Mouse (Mus musculus) spleen, adult 2 months (tissue): ENCODE data around the gene Slc20a1. TPM values are rescaled to one million over a fixed set of nuclear protein-coding genes. Genes with fewer than 3 reads are reported as not detected.

Experiments used
- DNase-seq, 2 experiments: peaks; one replicate each; pipeline versions ENCODE4 v3.0.0 to v3.0.0-alpha.2; 2012 to 2021; ENCODE audit warnings: low spot score in 2 of 2, low read depth in 1 of 2
- H3K27ac ChIP-seq: fragments of 200-500 bp; 2 replicates; pipeline ENCODE4 v1.5.1; 2012; ENCODE audit warnings: low read length, inconsistent platforms; ENCODE audit not compliant: insufficient read depth
- H3K27me3 ChIP-seq: fragments of 200-500 bp; 2 replicates; pipeline ENCODE4 v1.6.1; 2012; ENCODE audit warnings: mild to moderate bottlenecking, moderate library complexity, low read length, inconsistent platforms; ENCODE audit not compliant: control insufficient read depth, insufficient read depth
- H3K36me3 ChIP-seq: fragments of 200-500 bp; 2 replicates; pipeline ENCODE4 v1.6.1; 2012; ENCODE audit warnings: mild to moderate bottlenecking, low read length, inconsistent platforms; ENCODE audit not compliant: control insufficient read depth, insufficient read depth
- H3K4me1 ChIP-seq: fragments of 200-500 bp; 2 replicates; pipeline ENCODE4 v1.6.1; 2011; ENCODE audit warnings: inconsistent platforms; ENCODE audit not compliant: control insufficient read depth, insufficient read depth, insufficient read length
- H3K4me3 ChIP-seq: fragments of 200-500 bp; 2 replicates; pipeline ENCODE4 v1.5.1; 2011; ENCODE audit warnings: mild to moderate bottlenecking, inconsistent platforms; ENCODE audit not compliant: insufficient read depth, insufficient read length; ENCODE audit errors: extremely low read depth
- CTCF ChIP-seq: fragments of 200-500 bp; IDR thresholded peaks from 2 replicates; pipeline ENCODE4 v1.5.1; 2011; ENCODE audit warnings: mild to moderate bottlenecking, inconsistent platforms; ENCODE audit not compliant: insufficient read depth, insufficient read length, insufficient replicate concordance; ENCODE audit errors: extremely low read depth
- POLR2A ChIP-seq: fragments of 200-500 bp; IDR thresholded peaks from 2 replicates; pipeline ENCODE4 v1.6.1; 2011; ENCODE audit warnings: low read depth, low read length, inconsistent platforms
- WGBS: fragments of 180-500 bp; shearing (Covaris S2); methylation state at CpG from one replicate; pipeline ENCODE4 v1.1.7; 2018; 5-methylcytosine and 5-hydroxymethylcytosine counted together
- polyA plus RNA-seq: library from polyadenylated mRNA; depleted of rRNA; stranded (reverse); fragments of >200 nt; gene quantifications from 2 replicates; pipeline ENCODE4 v1.2.3, GENCODE M21; 2012

The Slc20a1 gene
- polyA plus RNA-seq, 1 experiment = 29.9 TPM

DNA sequence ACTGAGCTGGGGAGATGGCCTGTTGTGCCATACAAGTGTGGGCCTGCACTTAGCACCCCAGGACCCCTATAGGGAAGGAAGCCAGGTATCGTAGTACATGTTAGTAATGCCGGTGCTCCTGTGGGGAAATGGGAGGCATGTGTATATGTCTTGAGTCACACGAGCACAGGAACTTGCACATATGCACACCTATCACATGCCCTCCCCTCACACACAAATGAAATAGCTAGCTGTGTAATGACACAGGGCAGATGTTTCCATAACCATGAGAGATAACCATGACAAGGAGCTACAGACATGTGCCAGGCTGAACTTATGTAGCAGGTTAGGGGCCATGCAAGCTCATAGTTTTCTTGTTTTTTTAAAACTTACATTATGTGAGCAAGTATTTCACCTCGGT is 44.4 kb downstream of the Slc20a1 start:
- TF ChIP-seq POLR2A = no peak
- Histone ChIP-seq H3K36me3 (no peaks in the 10 kb centered on the region), H3K4me1 (no peaks in the 10 kb centered on the region; the same call in 1 of the 2 replicates), H3K27ac (no peak overlapping the region), H3K27me3 (no peaks in the 10 kb centered on the region), H3K4me3 (no peak overlapping the region)
- 82% methylated on average over 4 of the region's 4 CpGs for WGBS
- DNase-seq = no peak

DNA sequence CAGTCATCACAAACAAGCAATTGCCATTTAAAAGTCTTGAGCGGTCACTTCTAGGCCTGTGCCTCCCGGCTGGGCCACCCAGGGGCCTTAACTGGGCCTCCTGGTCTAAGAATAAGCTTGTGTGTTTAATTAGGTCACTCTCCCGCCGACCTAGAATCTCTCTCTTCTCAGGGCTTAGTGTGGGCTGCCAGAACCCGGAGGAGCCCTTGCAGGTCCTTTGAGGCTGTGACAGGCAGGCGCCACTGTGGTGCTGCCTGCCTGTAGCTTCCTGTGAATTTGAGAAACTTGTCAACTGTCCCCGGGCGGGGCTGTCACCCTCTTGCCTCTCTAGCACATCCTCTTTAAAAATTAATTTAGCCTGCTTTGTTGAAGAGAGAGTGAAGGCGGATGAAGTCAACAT is 45.2 kb downstream of the Slc20a1 start:
- WGBS = 34% methylated on average over 9 of the region's 9 CpGs
- no peaks in the 10 kb centered on the region for H3K27me3 ChIP-seq
- no peak for DNase-seq
- no peaks in the 10 kb centered on the region for H3K36me3 ChIP-seq
- no peak overlapping the region for H3K4me3 ChIP-seq
- H3K27ac ChIP-seq = peak overlapping the region; percentile 61
- no peaks in the 10 kb centered on the region; the same call in 1 of the 2 replicates for H3K4me1 ChIP-seq
- TF ChIP-seq CTCF = no peak
- TF ChIP-seq POLR2A = no peak

DNA sequence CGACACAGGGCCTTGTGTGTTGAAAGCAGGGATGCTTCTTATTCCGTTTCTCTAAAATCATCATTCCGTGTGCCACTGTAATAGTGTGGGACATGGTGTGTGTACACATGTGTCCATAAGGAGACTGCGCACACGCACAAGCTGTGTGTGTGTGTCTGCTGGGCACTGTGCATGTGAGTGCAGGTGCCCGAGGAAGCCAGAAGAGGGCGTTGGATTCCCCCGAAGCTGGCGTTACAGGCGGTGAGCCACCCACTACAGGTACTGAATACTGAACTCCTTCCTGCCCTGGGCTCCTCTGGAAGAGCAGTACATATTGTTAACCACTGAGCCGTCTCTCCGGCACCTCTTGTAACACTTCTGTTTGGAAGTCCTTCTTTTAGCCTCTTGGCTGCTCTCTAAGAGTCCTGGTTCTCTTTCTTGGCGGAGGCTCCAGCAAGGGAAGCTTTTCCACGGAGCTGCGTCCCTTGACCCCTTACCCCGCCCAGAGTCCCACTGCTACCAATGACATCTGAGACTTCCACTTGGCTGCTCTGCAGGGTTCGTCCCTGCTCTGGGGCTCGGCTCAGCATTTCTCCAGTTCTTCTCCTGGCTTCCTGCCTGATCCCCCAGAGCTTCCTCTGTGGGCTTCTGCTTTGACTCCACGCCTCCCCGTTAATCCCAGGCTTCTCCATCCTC is 46.0 kb downstream of the Slc20a1 start:
- no peaks in the 10 kb centered on the region; the same call in 1 of the 2 replicates for H3K4me1 ChIP-seq
- H3K4me3 ChIP-seq = no peak overlapping the region
- no peaks in the 10 kb centered on the region for H3K27me3 ChIP-seq
- H3K27ac ChIP-seq = no peak overlapping the region
- no peak for DNase-seq
- H3K36me3 ChIP-seq = no peaks in the 10 kb centered on the region
- 89% methylated on average over 20 of the region's 20 CpGs for WGBS
- TF ChIP-seq POLR2A (no peak), CTCF (no peak)

GRCm38 (mm10) chr2:129245618-129246017 is 47.1 kb downstream of the Slc20a1 start:
- no peak for DNase-seq
- Histone ChIP-seq H3K4me3 (no peak overlapping the region), H3K4me1 (no peaks in the 10 kb centered on the region; the same call in 1 of the 2 replicates), H3K27me3 (no peaks in the 10 kb centered on the region), H3K36me3 (no peaks in the 10 kb centered on the region), H3K27ac (no peak overlapping the region)
- 70% methylated on average over 5 of the region's 5 CpGs for WGBS
- TF ChIP-seq POLR2A (no peak), CTCF (no peak)

DNA sequence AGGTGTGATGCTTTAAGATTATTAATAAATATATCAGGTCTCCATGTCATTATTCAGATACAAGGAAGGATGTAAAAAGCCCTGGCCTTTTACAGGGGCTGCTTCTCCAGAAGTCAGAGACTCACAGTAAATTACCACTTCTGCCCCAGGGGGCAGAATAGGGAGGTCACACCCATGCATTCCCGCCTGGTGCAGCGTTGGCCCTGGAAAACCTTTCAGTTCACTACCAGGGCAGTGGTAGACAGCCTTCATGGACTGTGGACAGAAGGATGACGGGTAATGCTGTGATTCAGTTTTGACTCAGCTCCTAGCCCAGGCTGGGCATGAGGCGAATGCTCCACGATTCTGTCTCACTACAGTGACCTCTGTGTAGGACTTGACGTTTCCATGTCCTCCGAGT is 47.9 kb downstream of the Slc20a1 start:
- no peaks in the 10 kb centered on the region for H3K36me3 ChIP-seq
- H3K4me1 ChIP-seq = no peaks in the 10 kb centered on the region; the same call in 1 of the 2 replicates
- TF ChIP-seq CTCF = no peak
- no peak for TF ChIP-seq POLR2A
- DNase-seq = no peak
- no peak overlapping the region for H3K4me3 ChIP-seq
- H3K27ac ChIP-seq = no peak overlapping the region
- 88% methylated on average over 7 of the region's 7 CpGs for WGBS
- H3K27me3 ChIP-seq = no peaks in the 10 kb centered on the region

- Histone ChIP-seq H3K4me3 (no peak overlapping the region), H3K27me3 (no peaks in the 10 kb centered on the region), H3K4me1 (no peaks in the 10 kb centered on the region; the same call in 1 of the 2 replicates), H3K36me3 (no peaks in the 10 kb centered on the region), H3K27ac (no peak overlapping the region)
- 96% methylated on average over 12 of the region's 12 CpGs for WGBS
- no peak for TF ChIP-seq POLR2A
- no peak for TF ChIP-seq CTCF
- no peak for DNase-seq
These were observed 48.4 kb downstream of the Slc20a1 start for GRCm38 (mm10) chr2:129246924-129247323.

- H3K4me3 ChIP-seq = no peak overlapping the region
- no peaks in the 10 kb centered on the region; the same call in 1 of the 2 replicates for H3K4me1 ChIP-seq
- no peak for DNase-seq
- H3K36me3 ChIP-seq = no peaks in the 10 kb centered on the region
- WGBS = 94% methylated on average over 7 of the region's 7 CpGs
- TF ChIP-seq POLR2A (no peak), CTCF (no peak)
- H3K27me3 ChIP-seq = no peaks in the 10 kb centered on the region
- no peak overlapping the region for H3K27ac ChIP-seq
These were observed 49.1 kb downstream of the Slc20a1 start for GRCm38 (mm10) chr2:129247707-129248121.
